ENCODE assay signal across 9 mouse cellular contexts in the genomic region with DNA sequence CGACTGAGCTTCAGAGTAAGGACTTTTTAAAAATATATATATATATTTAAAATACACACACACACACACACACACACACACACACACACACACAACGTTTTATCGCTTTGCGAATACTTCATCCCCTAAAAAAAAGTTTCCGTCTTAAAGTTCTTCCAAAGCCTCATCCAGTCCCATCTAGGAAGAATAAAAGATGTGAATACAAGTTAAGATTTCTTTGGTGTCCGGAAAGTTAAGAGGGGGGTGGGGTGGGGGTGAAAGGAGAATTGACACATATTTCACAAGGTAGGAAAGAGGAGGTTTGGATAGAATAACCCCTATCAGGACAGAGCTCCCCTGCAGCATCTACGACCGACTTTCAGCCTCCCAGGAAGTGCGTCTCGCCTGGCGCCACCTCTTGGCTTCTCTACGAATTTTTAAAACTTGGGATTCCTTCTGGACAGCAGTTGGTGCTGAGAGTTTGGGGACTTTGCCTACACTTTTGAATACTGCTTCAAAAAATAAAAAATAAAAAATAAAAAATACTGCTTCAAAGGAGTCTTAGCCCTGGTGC. TPM values are rescaled to one million over a fixed set of nuclear protein-coding genes. Genes with fewer than 3 reads are reported as not detected.
A peak's percentile ranks its signal among the peaks of the same experiment; 100 is the strongest.
DNase-seq lines count a peak whose midpoint lies in the region; ATAC-seq and TF ChIP-seq lines count a peak whose summit lies in the region.
"Had no signal": no experiment of that assay in that cellular context is flagged by ENCODE, and none has a peak within 500 bp of the region (broad histone marks: within the 10 kb centered on the region; RNA-seq: fewer than 3 reads in every experiment).

No protein-coding gene starts in this region.

- TF ChIP-seq EP300 in liver, postnatal 0 days (IDR thresholded peaks at IDR 0.05; ENCODE audit: low read depth) = no peak

- no peaks in the 10 kb centered on the region for H3K9me3 ChIP-seq in forebrain, embryonic 14.5 days (replicated peaks; ENCODE audit: control insufficient read depth, low read length)
- H3K9me3 ChIP-seq in intestine, embryonic 15.5 days = no peaks in the 10 kb centered on the region
- H3K9me3 ChIP-seq in liver, postnatal 0 days (ENCODE audit: low read length) = no peaks in the 10 kb centered on the region
- H3K9me3 ChIP-seq in neural tube, embryonic 12.5 days = no peaks in the 10 kb centered on the region

- no peak for TF ChIP-seq POLR2A in spleen, adult 2 months (IDR thresholded peaks at IDR 0.05; ENCODE audit: low read depth, low read length)

- peak overlapping the region; percentile 72 for H3K4me2 ChIP-seq in forebrain, embryonic 14.5 days (ENCODE audit: low read length)
- peak overlapping the region; percentile 62 for H3K4me2 ChIP-seq in intestine, embryonic 15.5 days (replicated peaks)
- peak overlapping the region; percentile 75 for H3K4me2 ChIP-seq in liver, postnatal 0 days (ENCODE audit: low read depth, low read length)
- peak overlapping the region; percentile 83 for H3K4me2 ChIP-seq in neural tube, embryonic 12.5 days (replicated peaks)

- peak overlapping the region; percentile 59; the same call in 1 of the 2 replicates for H3K9ac ChIP-seq in forebrain, embryonic 14.5 days (ENCODE audit: low read length)
- H3K9ac ChIP-seq in intestine, embryonic 15.5 days = no peak overlapping the region
- H3K9ac ChIP-seq in liver, postnatal 0 days (replicated peaks) = no peak overlapping the region
- H3K9ac ChIP-seq in neural tube, embryonic 12.5 days = peak overlapping the region; percentile 52; the same call in 1 of the 2 replicates

- ATAC-seq in forebrain, embryonic 14.5 days = 0 out of 2 replicates have a peak, but pooled peaks have one; percentile 36
- peak; percentile 54; the same call in 1 of the 2 replicates for ATAC-seq in intestine, embryonic 15.5 days
- ATAC-seq in liver, postnatal 0 days = no peak
- ATAC-seq in neural tube, embryonic 12.5 days (ENCODE audit: low FRiP score, low read depth) = no peak

- intact Hi-C loops in left cerebral cortex, postnatal 36 days (cut with DNase I) = loop anchor here (2.0 kb wide), 1 partner anchor 45 kb away; no protein-coding TSS in a partner anchor

- H3K4me3 ChIP-seq in spleen, adult 2 months (ENCODE audit: extremely low read depth, insufficient read depth, insufficient read length) = no peak overlapping the region
- peak overlapping the region; percentile 32 for H3K4me3 ChIP-seq in forebrain, embryonic 14.5 days (ENCODE audit: low read depth, low read length)
- peak overlapping the region; percentile 29 for H3K4me3 ChIP-seq in intestine, embryonic 15.5 days (replicated peaks)
- H3K4me3 ChIP-seq in liver, postnatal 0 days (ENCODE audit: low read depth, low read length) = peak overlapping the region; percentile 34
- peak overlapping the region; percentile 28; the same call in 1 of the 2 replicates for H3K4me3 ChIP-seq in neural tube, embryonic 12.5 days

- peaks cover 7% of the 10 kb centered on the region; the same call in 1 of the 2 replicates for H3K4me1 ChIP-seq in spleen, adult 2 months (ENCODE audit: control insufficient read depth, insufficient read depth, insufficient read length)
- H3K4me1 ChIP-seq in forebrain, embryonic 14.5 days (ENCODE audit: control insufficient read depth, insufficient read depth, low read length) = peaks cover 14% of the 10 kb centered on the region
- H3K4me1 ChIP-seq in intestine, embryonic 15.5 days (replicated peaks) = peaks cover 24% of the 10 kb centered on the region
- peaks cover 25% of the 10 kb centered on the region for H3K4me1 ChIP-seq in liver, postnatal 0 days (ENCODE audit: insufficient read depth)
- peaks cover 25% of the 10 kb centered on the region for H3K4me1 ChIP-seq in neural tube, embryonic 12.5 days

- DNase-seq in spleen, adult 2 months (ENCODE audit: low read depth in 1 of 2, low spot score in 2 of 2) = peak in 1 of 2 experiments; percentile 44
- no peak for DNase-seq in spleen, postnatal 14 days (ENCODE audit: low spot score in 2 of 2)
- peak; percentile 70 for DNase-seq in adipocyte (ENCODE audit: low spot score)
- peak; percentile 72 for DNase-seq in forebrain, embryonic 14.5 days (ENCODE audit: low spot score)
- peak; percentile 69 for DNase-seq in liver, postnatal 0 days
- no peak for DNase-seq in left cerebral cortex, postnatal 36 days (ENCODE audit: low spot score in 2 of 2)

- peak; percentile 45; the same call in 1 of the 2 replicates for TF ChIP-seq CTCF in spleen, adult 2 months (IDR thresholded peaks at IDR 0.05; ENCODE audit: extremely low read depth, insufficient read depth, insufficient read length, insufficient replicate concordance)
- TF ChIP-seq CTCF in liver, postnatal 0 days (IDR thresholded peaks at IDR 0.05; ENCODE audit: low read depth) = peak; percentile 72

- H3K27ac ChIP-seq in spleen, adult 2 months (ENCODE audit: insufficient read depth, low read length) = no peak overlapping the region
- no peak overlapping the region for H3K27ac ChIP-seq in forebrain, embryonic 14.5 days (ENCODE audit: low read depth, low read length)
- H3K27ac ChIP-seq in intestine, embryonic 15.5 days = no peak overlapping the region
- H3K27ac ChIP-seq in liver, postnatal 0 days (ENCODE audit: low read depth) = no peak overlapping the region
- H3K27ac ChIP-seq in neural tube, embryonic 12.5 days = no peak overlapping the region

- H3K27me3 ChIP-seq in spleen, adult 2 months (ENCODE audit: control insufficient read depth, insufficient read depth, low read length) = peaks cover 15% of the 10 kb centered on the region
- no peaks in the 10 kb centered on the region for H3K27me3 ChIP-seq in forebrain, embryonic 14.5 days (replicated peaks; ENCODE audit: control insufficient read depth, insufficient read depth, low read length)
- 0 out of 2 replicates have a peak, but pooled peaks cover 3% of the 10 kb centered on the region for H3K27me3 ChIP-seq in intestine, embryonic 15.5 days (replicated peaks)
- H3K27me3 ChIP-seq in liver, postnatal 0 days (ENCODE audit: insufficient read depth, low read length) = peaks cover 37% of the 10 kb centered on the region
- no peaks in the 10 kb centered on the region for H3K27me3 ChIP-seq in neural tube, embryonic 12.5 days (replicated peaks)

- H3K36me3 ChIP-seq in spleen, adult 2 months (ENCODE audit: control insufficient read depth, insufficient read depth, low read length) = no peaks in the 10 kb centered on the region
- no peaks in the 10 kb centered on the region for H3K36me3 ChIP-seq in forebrain, embryonic 14.5 days (ENCODE audit: control insufficient read depth, insufficient read depth, low read length)
- no peaks in the 10 kb centered on the region for H3K36me3 ChIP-seq in intestine, embryonic 15.5 days
- no peaks in the 10 kb centered on the region for H3K36me3 ChIP-seq in liver, postnatal 0 days (replicated peaks; ENCODE audit: insufficient read depth, low read length)
- H3K36me3 ChIP-seq in neural tube, embryonic 12.5 days = no peaks in the 10 kb centered on the region

- WGBS in spleen, adult 2 months = 3% methylated on average over 12 of the region's 12 CpGs
- 0% methylated on average over 12 of the region's 12 CpGs for WGBS in forebrain, embryonic 14.5 days
- under 1% methylated on average over 12 of the region's 12 CpGs for WGBS in intestine, embryonic 15.5 days
- WGBS in liver, postnatal 0 days (ENCODE audit: insufficient replicate concordance) = 1% methylated on average over 12 of the region's 12 CpGs
- under 1% methylated on average over 12 of the region's 12 CpGs for WGBS in neural tube, embryonic 12.5 days

RNA-seq across cellular contexts. Expression of a gene that starts 1.5 kb away (rescaled TPM):
- polyA plus RNA-seq in spleen, adult 2 months (2012; rRNA removed) = 0.50 TPM in 1 of 2 replicates, not detected in the other
- 15.5 and 19.9 TPM in 2 replicates for polyA plus RNA-seq in forebrain, embryonic 14.5 days (2014; fragmentation: Nextera tagmentation; extraction: Ambion mirVana)
- polyA plus RNA-seq in intestine, embryonic 15.5 days (2015; fragmentation: Nextera tagmentation; extraction: Ambion mirVana) = 1.5 and 1.9 TPM in 2 replicates
- polyA plus RNA-seq in liver, postnatal 0 days (2015; fragmentation: Nextera tagmentation; extraction: Ambion mirVana) = 15.2 and 17.3 TPM in 2 replicates
- 8.6 and 9.3 TPM in 2 replicates for polyA plus RNA-seq in neural tube, embryonic 12.5 days (2016; fragmentation: Nextera tagmentation; extraction: Ambion mirVana)
- 10 to 100 TPM in 1 of 2 experiments, 1 to 10 TPM in 1; 8.8 to 10.6 TPM for total RNA-seq in left cerebral cortex, postnatal 36 days (2021)
- total RNA-seq: hematopoietic stem cell, adult 5-6 weeks had no signal

RNA-seq across cellular contexts. Expression of a gene that starts 12.2 kb away (rescaled TPM):
- polyA plus RNA-seq in spleen, adult 2 months (2012; rRNA removed) = 100 and 174 TPM in 2 replicates
- 48.8 and 51.7 TPM in 2 replicates for polyA plus RNA-seq in forebrain, embryonic 14.5 days (2014; fragmentation: Nextera tagmentation; extraction: Ambion mirVana)
- polyA plus RNA-seq in intestine, embryonic 15.5 days (2015; fragmentation: Nextera tagmentation; extraction: Ambion mirVana) = 38.3 and 38.8 TPM in 2 replicates
- polyA plus RNA-seq in liver, postnatal 0 days (2015; fragmentation: Nextera tagmentation; extraction: Ambion mirVana) = 17.1 and 22.9 TPM in 2 replicates
- polyA plus RNA-seq in neural tube, embryonic 12.5 days (2016; fragmentation: Nextera tagmentation; extraction: Ambion mirVana) = 26.9 and 36.5 TPM in 2 replicates
- 10 to 100 TPM; 61.8 to 75.2 TPM for total RNA-seq in left cerebral cortex, postnatal 36 days (2021)

RNA-seq across cellular contexts. Expression of a gene that starts 14.2 kb away (rescaled TPM):
- 11.5 and 12.7 TPM in 2 replicates for polyA plus RNA-seq in spleen, adult 2 months (2012; rRNA removed)
- 13.1 and 15.4 TPM in 2 replicates for polyA plus RNA-seq in forebrain, embryonic 14.5 days (2014; fragmentation: Nextera tagmentation; extraction: Ambion mirVana)
- 21.3 and 22.9 TPM in 2 replicates for polyA plus RNA-seq in intestine, embryonic 15.5 days (2015; fragmentation: Nextera tagmentation; extraction: Ambion mirVana)
- 7.6 and 7.9 TPM in 2 replicates for polyA plus RNA-seq in liver, postnatal 0 days (2015; fragmentation: Nextera tagmentation; extraction: Ambion mirVana)
- 13.1 and 13.5 TPM in 2 replicates for polyA plus RNA-seq in neural tube, embryonic 12.5 days (2016; fragmentation: Nextera tagmentation; extraction: Ambion mirVana)
- 1 to 10 TPM; 3.4 to 5.5 TPM for total RNA-seq in left cerebral cortex, postnatal 36 days (2021)

RNA-seq across cellular contexts. Expression of a gene that starts 23.0 kb away (rescaled TPM):
- 12.7 and 21.2 TPM in 2 replicates for polyA plus RNA-seq in spleen, adult 2 months (2012; rRNA removed)
- polyA plus RNA-seq in forebrain, embryonic 14.5 days (2014; fragmentation: Nextera tagmentation; extraction: Ambion mirVana) = 49.1 and 50.0 TPM in 2 replicates
- 149 and 178 TPM in 2 replicates for polyA plus RNA-seq in intestine, embryonic 15.5 days (2015; fragmentation: Nextera tagmentation; extraction: Ambion mirVana)
- polyA plus RNA-seq in liver, postnatal 0 days (2015; fragmentation: Nextera tagmentation; extraction: Ambion mirVana) = 92.0 and 98.4 TPM in 2 replicates
- 277 and 278 TPM in 2 replicates for polyA plus RNA-seq in neural tube, embryonic 12.5 days (2016; fragmentation: Nextera tagmentation; extraction: Ambion mirVana)
- total RNA-seq in left cerebral cortex, postnatal 36 days (2021) = 10 to 100 TPM; 87.9 to 91.2 TPM

RNA-seq across cellular contexts. Expression of a gene that starts 24.0 kb away (rescaled TPM):
- 3.3 and 3.8 TPM in 2 replicates for polyA plus RNA-seq in spleen, adult 2 months (2012; rRNA removed)
- polyA plus RNA-seq in forebrain, embryonic 14.5 days (2014; fragmentation: Nextera tagmentation; extraction: Ambion mirVana) = 2.7 and 2.8 TPM in 2 replicates
- polyA plus RNA-seq in intestine, embryonic 15.5 days (2015; fragmentation: Nextera tagmentation; extraction: Ambion mirVana) = 5.6 and 5.8 TPM in 2 replicates
- 0.77 and 1.00 TPM in 2 replicates for polyA plus RNA-seq in liver, postnatal 0 days (2015; fragmentation: Nextera tagmentation; extraction: Ambion mirVana)
- polyA plus RNA-seq in neural tube, embryonic 12.5 days (2016; fragmentation: Nextera tagmentation; extraction: Ambion mirVana) = 4.7 and 4.8 TPM in 2 replicates
- total RNA-seq in left cerebral cortex, postnatal 36 days (2021) = 10 to 100 TPM; 18.6 to 26.6 TPM

Comparison
In these comparisons a context has a peak if more than half of its experiments do, and no peak if none do; other contexts are left out.
1. DNase-seq: peak in adipocyte (single experiment), forebrain, embryonic 14.5 days (single experiment) and liver, postnatal 0 days (single experiment); none in spleen, postnatal 14 days (0 of 2) and left cerebral cortex, postnatal 36 days (0 of 2).
2. ATAC-seq: peak in forebrain, embryonic 14.5 days (single experiment) and intestine, embryonic 15.5 days (single experiment); none in liver, postnatal 0 days (single experiment) and neural tube, embryonic 12.5 days (single experiment).
3. H3K9ac ChIP-seq: peak in forebrain, embryonic 14.5 days (single experiment) and neural tube, embryonic 12.5 days (single experiment); none in intestine, embryonic 15.5 days (single experiment) and liver, postnatal 0 days (single experiment).
4. Peak in every context shown above with its lines, with median percentiles within 50 percentile points of each other: H3K4me2 ChIP-seq.